Mouse (Mus musculus): ENCODE results near the gene Mettl5. TPM values are rescaled to one million over a fixed set of nuclear protein-coding genes. Genes with fewer than 3 reads are reported as not detected.
"Not testable (repeated sequence)": the region's sequence is repeated elsewhere in the genome, so short reads cannot be mapped to it uniquely, and the experiment has no call there.

The Mettl5 gene
- 10 to 100 TPM; 14.2 to 15.8 TPM for total RNA-seq (2021)
- long read RNA-seq, experiment 1, transcript Mettl5-201 (7 exons, 968 nt) = major isoform, 13 of 14 reads
- long read RNA-seq, experiment 1, partial matches to known transcripts = 0 of 14 reads
- long read RNA-seq, experiment 1, other reads (novel, unspliced or antisense) = 1 of 14 reads
- long read RNA-seq, experiment 2, transcript Mettl5-201 (7 exons, 968 nt) = major isoform, 21 of 22 reads
- long read RNA-seq, experiment 2, partial matches to known transcripts = 0 of 22 reads
- long read RNA-seq, experiment 2, other reads (novel, unspliced or antisense) = 1 of 22 reads

GRCm38 (mm10) chr2:69885451-69886305 is at the start of gene Mettl5:
Gene Mettl5 (minus strand): TSS chr2:69885615.
- DNase-seq (ENCODE audit: low spot score) = peak; percentile 87

- DNase-seq (ENCODE audit: low spot score) = no peak
These were observed 39.5 kb upstream of the Mettl5 start for GRCm38 (mm10) chr2:69924943-69925342.

- DNase-seq (ENCODE audit: low spot score) = no peak
These were observed 31.9 kb upstream of the Mettl5 start for GRCm38 (mm10) chr2:69917301-69917700.

- no peak for DNase-seq (ENCODE audit: low spot score)
These were observed 27.4 kb upstream of the Mettl5 start for GRCm38 (mm10) chr2:69912801-69913200.

DNA sequence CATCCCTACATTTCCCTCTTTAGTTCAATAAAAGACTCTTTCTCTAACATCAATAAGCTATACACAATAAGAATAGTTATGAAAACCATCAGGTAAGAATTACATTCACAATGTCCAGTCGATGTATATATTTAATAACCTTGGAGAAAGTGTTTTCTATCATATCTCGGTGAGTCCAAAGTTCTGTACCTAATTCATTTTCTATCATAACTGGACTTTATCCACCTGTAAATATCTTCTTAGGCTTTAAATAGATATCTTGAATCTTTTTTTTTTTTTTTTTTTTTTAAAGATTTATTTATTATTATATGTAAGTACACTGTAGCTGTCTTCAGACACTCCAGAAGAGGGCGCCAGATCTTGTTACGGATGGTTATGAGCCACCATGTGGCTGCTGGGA is 22.0 kb upstream of the Mettl5 start:
- DNase-seq (ENCODE audit: low spot score) = not testable (repeated sequence)

GRCm38 (mm10) chr2:69903541-69903940 is 18.1 kb upstream of the Mettl5 start:
- DNase-seq (ENCODE audit: low spot score) = no peak

DNA sequence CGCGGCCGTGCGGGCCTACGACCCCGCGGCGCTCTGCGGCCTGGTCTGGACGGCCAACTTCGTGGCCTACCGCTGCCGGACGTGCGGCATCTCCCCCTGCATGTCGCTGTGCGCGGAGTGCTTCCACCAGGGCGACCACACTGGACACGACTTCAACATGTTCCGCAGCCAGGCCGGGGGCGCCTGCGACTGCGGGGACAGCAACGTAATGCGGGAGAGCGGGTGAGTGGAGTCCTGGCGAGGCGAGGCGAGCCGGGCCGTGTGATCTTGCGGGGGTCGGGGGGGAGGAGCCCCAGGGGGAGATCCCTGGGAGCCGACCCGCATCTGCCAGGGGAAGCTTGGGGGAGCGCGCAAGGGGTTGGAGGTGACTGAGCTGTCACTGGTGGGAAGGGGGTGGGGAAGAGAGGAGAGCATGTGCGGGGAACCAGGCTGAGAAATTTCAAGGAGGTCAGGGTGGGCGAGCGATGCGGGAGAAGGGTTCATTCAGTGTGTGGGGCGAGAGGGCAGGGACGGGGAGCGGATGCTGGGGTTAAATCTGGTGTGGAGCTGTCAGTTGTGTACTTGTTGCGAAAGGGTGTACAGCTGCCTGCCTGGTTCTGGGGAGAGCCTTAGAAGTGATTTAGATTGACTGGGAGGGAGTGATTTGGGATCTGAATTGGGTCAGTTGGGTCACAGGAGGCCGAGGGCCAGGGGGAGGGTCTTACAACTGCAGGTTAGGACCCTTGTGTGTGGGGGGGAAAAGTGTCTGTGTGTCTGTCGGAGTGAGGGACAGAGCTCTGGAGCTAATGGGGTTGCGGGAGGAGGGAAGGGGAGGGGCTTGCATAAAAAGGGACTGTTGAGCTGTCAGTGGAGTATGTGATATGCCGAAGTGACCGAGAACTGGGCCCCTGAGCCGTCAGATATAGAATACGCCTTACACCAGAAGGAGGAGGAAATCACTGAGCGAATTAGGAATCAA is 12.5 kb upstream of the Mettl5 start:
- DNase-seq (ENCODE audit: low spot score) = peak; percentile 67

DNA sequence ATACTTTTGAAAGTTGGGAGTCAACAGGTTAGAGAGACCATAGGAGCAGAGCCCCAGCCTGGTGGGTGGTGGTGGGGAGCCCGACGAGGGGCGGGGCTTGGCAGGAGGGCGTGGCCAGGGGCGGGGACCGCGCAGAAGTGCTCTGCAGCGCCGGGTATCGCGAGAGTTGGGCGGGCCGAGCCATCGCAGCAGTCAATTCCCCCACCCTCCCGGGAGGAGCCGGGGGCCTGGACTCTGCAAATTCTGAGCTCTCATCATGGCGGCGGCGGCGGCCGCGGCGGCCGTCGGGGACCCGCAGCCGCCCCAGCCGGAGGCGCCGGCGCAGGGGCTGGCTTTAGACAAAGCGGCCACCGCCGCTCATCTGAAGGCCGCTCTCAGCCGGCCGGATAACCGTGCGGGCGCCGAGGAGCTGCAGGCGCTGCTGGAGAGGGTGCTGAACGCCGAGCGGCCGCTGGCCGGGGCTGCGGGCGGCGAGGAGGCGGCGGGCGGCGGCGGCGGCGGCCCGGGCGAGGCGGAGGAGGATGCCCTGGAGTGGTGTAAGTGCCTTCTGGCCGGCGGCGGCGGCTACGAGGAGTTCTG is 11.7 kb upstream of the Mettl5 start, which contains the start of gene Ubr3:
Gene Ubr3, plus strand, starts transcription at position 208 of the 579 bp plus-strand sequence.
- peak; percentile 97 for DNase-seq (ENCODE audit: low spot score)

DNA sequence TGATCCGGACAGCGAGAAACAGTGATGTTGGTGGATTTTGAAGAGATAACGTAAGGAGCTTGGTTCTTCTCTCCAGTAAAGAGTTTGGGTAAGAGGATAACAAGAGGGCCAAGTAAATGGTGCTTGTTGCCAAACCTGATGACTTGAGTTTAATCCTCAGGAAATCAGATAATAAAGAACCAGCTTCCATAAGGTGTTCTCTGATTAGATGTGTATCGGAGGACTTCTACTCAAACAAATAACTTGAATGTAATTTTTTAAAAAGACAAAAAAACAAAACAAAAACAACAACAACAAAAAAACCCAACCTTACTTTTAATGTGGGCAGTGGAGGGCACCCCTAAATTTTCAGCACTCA is 10.8 kb upstream of the Mettl5 start:
- DNase-seq (ENCODE audit: low spot score) = no peak

DNA sequence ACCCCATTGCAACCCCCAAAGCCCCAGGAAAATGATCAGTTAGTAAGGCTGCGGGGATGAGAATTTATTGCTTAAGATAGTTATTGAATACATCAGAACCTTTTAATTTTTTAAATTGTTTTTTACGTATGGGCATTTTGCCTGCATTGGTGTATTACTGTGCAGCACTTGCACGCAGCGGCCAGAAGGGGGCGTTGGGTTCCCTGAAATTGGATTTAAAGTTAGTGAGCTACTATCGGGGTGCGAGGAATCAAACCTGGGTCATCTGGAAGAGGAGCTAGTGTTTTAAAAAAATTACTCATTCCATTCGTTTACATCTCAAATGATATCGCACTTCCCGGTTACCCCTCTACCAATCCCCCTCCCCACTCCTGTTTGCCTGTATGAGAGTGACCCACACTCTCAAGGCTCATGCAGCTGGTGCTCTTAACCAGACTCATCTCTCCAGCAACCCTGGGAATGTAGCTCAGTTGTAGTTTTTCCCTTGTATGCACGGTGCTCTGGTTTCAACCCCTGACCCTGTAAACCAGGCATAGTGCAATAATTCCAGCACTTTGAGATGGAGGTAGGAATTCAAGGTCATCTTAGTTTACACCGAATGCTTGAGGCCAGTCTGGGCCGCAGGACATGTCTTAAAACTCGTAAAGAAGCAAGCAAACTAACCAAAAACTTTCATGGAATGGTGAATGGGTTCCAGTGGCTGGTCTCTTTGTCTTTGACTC is 10.2 kb upstream of the Mettl5 start:
- no peak for DNase-seq (ENCODE audit: low spot score)

DNA sequence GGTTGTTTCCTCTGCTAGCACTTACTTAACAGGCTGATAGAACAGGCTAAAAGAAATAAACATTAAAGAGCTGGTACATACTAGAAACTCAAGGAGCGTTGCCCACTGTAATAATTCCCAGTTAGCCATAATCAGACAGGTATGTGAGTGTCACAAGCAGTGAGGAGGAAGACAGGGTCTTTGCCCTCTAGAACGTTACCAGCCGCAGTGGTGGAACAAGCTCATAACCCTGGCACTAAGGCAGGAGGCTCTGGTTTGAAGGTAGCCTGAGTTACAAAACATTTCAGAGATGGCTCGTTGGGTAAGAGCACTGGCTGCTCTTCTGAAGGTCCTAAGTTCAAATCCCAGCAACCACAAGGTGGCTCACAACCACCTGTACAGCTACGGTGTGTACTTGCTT is 8.5 kb upstream of the Mettl5 start:
- no peak for DNase-seq (ENCODE audit: low spot score)

DNA sequence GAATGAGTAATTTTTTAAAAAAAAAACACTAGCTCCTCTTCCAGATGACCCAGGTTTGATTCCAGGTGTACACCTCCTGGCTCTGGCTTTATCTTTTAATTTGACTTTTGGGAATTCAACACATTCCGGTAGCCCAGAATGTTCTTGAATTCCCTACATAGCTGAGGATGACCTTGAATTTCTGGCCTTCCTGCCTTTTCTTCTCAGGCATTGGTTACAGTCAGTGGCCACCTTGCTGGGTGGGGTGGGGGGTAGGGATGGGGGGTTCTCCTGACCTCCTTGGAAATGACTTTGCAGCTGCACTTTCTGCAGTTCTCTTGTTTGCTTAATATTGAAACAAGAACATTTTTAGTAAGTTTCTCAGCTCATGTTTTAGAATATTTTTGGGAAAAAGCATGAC is 7.7 kb upstream of the Mettl5 start:
- DNase-seq (ENCODE audit: low spot score) = no peak

DNA sequence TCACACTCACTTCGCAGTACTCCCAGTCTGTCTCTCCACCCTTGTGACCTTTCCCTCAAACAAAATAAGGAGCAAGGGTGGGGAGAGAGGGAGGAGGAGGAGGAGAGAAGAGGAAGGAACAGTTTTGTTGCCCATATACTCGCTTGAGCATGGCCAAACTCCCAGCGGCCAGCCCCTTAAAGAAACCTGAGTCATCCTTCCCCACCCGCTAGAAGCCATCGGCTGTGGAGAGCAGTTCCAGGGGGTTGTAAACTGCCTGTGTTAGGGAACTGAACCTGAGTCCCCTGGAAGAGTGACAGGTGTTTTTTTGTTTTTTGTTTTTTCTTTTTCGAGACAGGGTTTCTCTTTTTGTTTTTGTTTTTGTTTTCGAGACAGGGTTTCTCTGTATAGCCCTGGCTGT is 5.4 kb upstream of the Mettl5 start:
- DNase-seq (ENCODE audit: low spot score) = no peak

DNA sequence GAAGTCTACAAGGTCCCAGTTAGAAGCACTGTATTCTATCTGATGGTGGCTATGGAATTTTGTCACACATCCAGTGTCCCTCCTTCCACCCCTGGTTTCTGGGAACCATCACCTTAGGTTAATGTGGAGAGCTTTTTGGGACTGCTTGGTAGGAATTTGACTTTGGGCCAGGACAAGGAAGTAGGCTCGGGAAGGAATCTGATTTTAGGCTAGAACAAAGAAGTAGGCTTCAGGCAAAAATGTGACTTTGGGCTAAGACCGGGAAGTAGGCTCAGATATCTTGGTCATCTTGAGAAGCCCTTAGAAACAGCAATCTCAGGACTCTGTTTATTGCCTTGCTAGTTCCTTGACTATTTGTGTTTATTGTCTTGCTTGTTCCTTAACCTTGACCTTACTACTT is 3.5 kb upstream of the Mettl5 start:
- no peak for DNase-seq (ENCODE audit: low spot score)

DNA sequence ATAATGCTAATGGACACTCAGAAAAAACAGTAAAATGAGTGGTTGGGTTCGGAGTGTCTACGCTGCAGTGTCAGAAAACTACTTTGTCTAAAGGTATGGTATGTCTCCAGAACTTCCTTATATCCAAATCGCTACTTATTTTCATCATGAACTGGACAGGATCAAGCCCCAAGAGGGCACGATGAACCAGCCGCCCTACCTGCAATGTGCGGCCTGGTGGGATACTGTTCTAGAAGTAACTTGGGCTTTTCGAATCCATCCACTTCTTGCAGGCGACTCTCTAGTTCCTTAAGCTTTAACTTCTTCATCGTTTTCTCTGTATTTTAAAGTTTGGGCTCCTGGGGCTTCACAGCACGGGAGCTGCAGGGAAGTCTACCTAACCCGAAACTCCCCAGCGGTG is 365 bp downstream of the Mettl5 start:
- no peak for DNase-seq (ENCODE audit: low spot score)

DNA sequence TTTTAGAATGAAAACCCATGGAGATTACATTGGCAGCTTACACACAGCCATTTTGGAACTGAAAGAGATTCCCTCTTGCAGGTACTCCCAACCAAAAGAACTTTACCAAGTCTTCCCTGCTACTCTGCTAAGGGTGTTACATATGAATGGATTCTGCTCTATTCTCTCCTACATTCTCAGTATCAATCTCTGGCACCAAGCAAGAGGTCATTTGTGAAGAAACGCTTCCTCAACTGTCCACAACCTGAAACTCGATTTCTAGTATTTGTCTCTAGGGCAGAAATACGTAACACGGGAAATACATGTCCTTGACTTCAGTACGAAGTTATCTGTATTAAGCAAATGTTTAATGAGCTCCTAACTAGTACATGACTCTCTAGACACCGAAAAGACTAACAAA is 834 bp downstream of the Mettl5 start:
- no peak for DNase-seq (ENCODE audit: low spot score)

DNA sequence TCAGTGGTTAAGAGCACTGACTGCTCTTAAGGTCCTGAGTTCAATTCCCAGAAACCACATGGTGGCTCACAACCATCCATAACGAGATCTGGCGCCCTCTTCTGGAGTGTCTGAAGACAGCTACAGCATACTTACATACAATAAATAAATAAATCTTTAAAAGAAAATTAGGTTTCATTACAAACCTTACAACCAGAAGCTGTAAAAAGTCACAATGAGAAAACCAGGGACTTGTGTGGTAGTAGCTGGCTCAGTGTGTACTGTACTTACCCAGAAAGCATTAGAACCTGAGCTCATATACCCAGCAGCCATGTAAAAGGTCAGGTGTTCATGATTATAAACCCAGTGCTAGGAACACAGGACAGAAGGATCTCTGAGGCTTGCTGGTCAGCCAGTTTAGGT is 1.4 kb downstream of the Mettl5 start:
- DNase-seq (ENCODE audit: low spot score) = no peak

DNA sequence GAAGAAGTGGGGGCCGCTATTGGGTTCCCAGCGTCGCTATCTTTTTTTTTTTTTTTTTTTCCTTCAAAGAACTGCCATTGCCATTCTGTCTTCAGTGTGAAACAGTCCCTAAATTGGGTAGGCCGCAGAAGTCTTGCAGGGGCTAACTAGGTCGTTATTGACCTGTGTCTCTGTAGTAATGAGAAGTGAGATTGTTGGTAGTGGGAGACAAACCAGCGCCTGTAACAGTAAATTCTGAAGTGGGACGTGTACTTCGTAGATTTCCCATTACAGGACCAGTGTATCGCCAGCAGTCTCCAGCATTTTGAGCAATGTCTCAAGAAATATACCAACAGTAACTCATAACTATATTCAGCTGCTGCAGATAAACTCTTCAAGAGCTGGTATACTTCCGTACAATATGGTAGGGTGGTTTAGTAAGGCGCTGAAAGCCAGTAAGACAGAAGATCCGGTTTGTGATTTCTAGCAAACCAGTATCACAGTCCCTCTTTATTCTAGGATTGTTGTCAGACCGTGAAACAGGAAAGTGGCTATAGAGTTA is 23.2 kb downstream of the Mettl5 start:
- no peak for DNase-seq (ENCODE audit: low spot score)

DNA sequence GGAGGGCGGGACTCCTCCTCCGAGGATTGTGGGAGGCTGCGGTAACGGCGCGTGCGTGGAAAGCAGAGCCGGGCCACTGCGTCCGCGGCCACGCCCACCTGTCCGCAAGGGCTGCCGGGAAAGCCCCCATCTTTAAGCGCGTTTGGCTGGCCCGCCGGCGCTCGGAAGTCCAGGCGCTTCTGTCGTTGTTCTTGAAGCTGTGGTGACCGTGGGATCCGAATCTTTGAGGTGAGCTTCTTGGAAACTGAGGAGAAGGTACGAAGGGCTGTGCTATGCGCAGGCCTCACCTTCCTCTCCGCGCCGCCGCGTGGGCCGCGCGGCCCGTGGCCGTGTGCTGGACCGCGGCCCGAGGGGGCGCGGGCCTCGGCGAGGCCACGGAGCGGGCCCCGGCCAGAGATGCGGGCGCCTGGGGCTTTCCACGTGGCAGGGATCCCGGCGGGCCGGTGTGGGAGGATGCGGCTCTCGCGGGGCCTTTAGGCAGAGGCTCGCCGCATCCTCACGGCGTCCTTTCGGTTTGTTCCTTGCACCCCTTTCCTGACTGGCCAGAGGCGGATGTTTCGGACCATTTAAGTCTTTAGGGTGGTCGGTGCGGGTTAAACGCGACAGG is 23.8 kb downstream of the Mettl5 start, which contains the start of gene Ssb:
Gene Ssb, plus strand, starts transcription at position 78 of the 607 bp plus-strand sequence.
- DNase-seq (ENCODE audit: low spot score) = peak; percentile 92

- DNase-seq (ENCODE audit: low spot score) = peak; percentile 20
These were observed 24.4 kb downstream of the Mettl5 start for GRCm38 (mm10) chr2:69860972-69861452.

All from gastrocnemius, adult 18-20 months (tissue).